29 mouse cellular contexts compared by ENCODE assay signal in genomic region chr5:129989376-129989775, GRCm38 (mm10). TPM values are rescaled to one million over a fixed set of nuclear protein-coding genes. Genes with fewer than 3 reads are reported as not detected.
DNase-seq lines count a peak whose midpoint lies in the region; ATAC-seq lines count a peak whose summit lies in the region.
"Had no signal": no experiment of that assay in that cellular context is flagged by ENCODE, and none has a peak within 500 bp of the region (broad histone marks: within the 10 kb centered on the region; RNA-seq: fewer than 3 reads in every experiment).

No protein-coding gene starts in this region.

- peak; percentile 45 for DNase-seq in kidney, adult 9 months
- DNase-seq in ovary, postnatal 36 days (ENCODE audit: low spot score): peak; percentile 28
- DNase-seq in ovary, adult 18-20 months (ENCODE audit: low spot score): no peak
- DNase-seq in liver, embryonic 13.5 days: no peak
- no peak for DNase-seq in right cerebral cortex, adult 2 months (ENCODE audit: low spot score in 2 of 2)
- DNase-seq in T-cell, adult 2 months (ENCODE audit: low spot score): no peak
- DNase-seq: B cell, adult 2 months; cerebellum, adult 11-12 months; cerebellum, postnatal 10 days; gastrocnemius, postnatal 10 days; heart, adult 11 months; kidney, postnatal 10 days; lung, postnatal 36 days; retina, postnatal 1 day; thymus, postnatal 14 days had no signal

- no peak for ATAC-seq in kidney, embryonic 16.5 days (ENCODE audit: low FRiP score, low TSS enrichment)
- no peak for ATAC-seq in liver, embryonic 13.5 days (ENCODE audit: low read depth)
- ATAC-seq: activated CD4-positive, CD25-positive, alpha-beta regulatory T cell, adult 4 months; forebrain, embryonic 15.5 days; hindbrain, embryonic 16.5 days; intestine, embryonic 15.5 days; midbrain, embryonic 13.5 days had no signal

- H3K4me1 ChIP-seq in kidney, embryonic 16.5 days (ENCODE audit: insufficient read depth, low read length): no peaks in the 10 kb centered on the region
- peaks cover 53% of the 10 kb centered on the region for H3K4me1 ChIP-seq in liver, embryonic 13.5 days (replicated peaks)
- H3K4me1 ChIP-seq: embryonic facial prominence, embryonic 10.5 days; forebrain, embryonic 15.5 days; intestine, embryonic 15.5 days; limb, embryonic 12.5 days; lung, embryonic 15.5 days; megakaryocyte, embryonic 14.5 days; midbrain, embryonic 13.5 days had no signal

- H3K27ac ChIP-seq in kidney, embryonic 16.5 days (ENCODE audit: low read length): no peak overlapping the region
- peak overlapping the region; percentile 40 for H3K27ac ChIP-seq in liver, embryonic 13.5 days
- H3K27ac ChIP-seq: embryonic facial prominence, embryonic 10.5 days; forebrain, embryonic 15.5 days; intestine, embryonic 15.5 days; layer of hippocampus, adult 2 months; limb, embryonic 12.5 days; lung, embryonic 15.5 days; midbrain, embryonic 13.5 days had no signal

- no peaks in the 10 kb centered on the region for H3K9me3 ChIP-seq in kidney, embryonic 16.5 days (ENCODE audit: low read length)
- no peaks in the 10 kb centered on the region for H3K9me3 ChIP-seq in liver, embryonic 13.5 days (replicated peaks)
- H3K9me3 ChIP-seq: embryonic facial prominence, embryonic 10.5 days; forebrain, embryonic 15.5 days; G1E; intestine, embryonic 15.5 days; limb, embryonic 12.5 days; lung, embryonic 15.5 days; megakaryocyte, embryonic 14.5 days; midbrain, embryonic 13.5 days had no signal

- peaks cover 15% of the 10 kb centered on the region for H3K36me3 ChIP-seq in kidney, embryonic 16.5 days (ENCODE audit: insufficient read depth, low read length)
- peaks cover 62% of the 10 kb centered on the region for H3K36me3 ChIP-seq in liver, embryonic 13.5 days
- H3K36me3 ChIP-seq: forebrain, embryonic 15.5 days had no signal

- H3K4me2 ChIP-seq in kidney, embryonic 16.5 days (replicated peaks; ENCODE audit: low read depth, low read length): no peak overlapping the region
- no peak overlapping the region for H3K4me2 ChIP-seq in liver, embryonic 13.5 days
- H3K4me2 ChIP-seq: forebrain, embryonic 15.5 days; heart, embryonic 11.5 days; intestine, embryonic 15.5 days; limb, embryonic 12.5 days; lung, embryonic 15.5 days; midbrain, embryonic 13.5 days had no signal

- no peak overlapping the region for H3K9ac ChIP-seq in kidney, embryonic 16.5 days (replicated peaks; ENCODE audit: low read length)
- no peak overlapping the region for H3K9ac ChIP-seq in liver, embryonic 13.5 days
- H3K9ac ChIP-seq: forebrain, embryonic 15.5 days; intestine, embryonic 15.5 days; limb, embryonic 12.5 days; lung, embryonic 15.5 days; midbrain, embryonic 13.5 days had no signal

- 55% methylated on average over 13 of the region's 13 CpGs for WGBS in kidney, embryonic 16.5 days
- 86% methylated on average over 13 of the region's 13 CpGs for WGBS in liver, embryonic 13.5 days (ENCODE audit: insufficient replicate concordance)

- H3K4me3 ChIP-seq in kidney, embryonic 16.5 days (ENCODE audit: low read length): no peak overlapping the region
- no peak overlapping the region for H3K4me3 ChIP-seq in liver, embryonic 13.5 days (replicated peaks)
- H3K4me3 ChIP-seq: embryonic facial prominence, embryonic 10.5 days; forebrain, embryonic 15.5 days; intestine, embryonic 15.5 days; layer of hippocampus, adult 2 months; limb, embryonic 12.5 days; lung, embryonic 15.5 days; megakaryocyte, embryonic 14.5 days; midbrain, embryonic 13.5 days had no signal

- H3K27me3 ChIP-seq in kidney, embryonic 16.5 days (ENCODE audit: insufficient read depth, low read length): no peaks in the 10 kb centered on the region
- no peaks in the 10 kb centered on the region for H3K27me3 ChIP-seq in liver, embryonic 13.5 days
- H3K27me3 ChIP-seq: CH12.LX; forebrain, embryonic 15.5 days; intestine, embryonic 15.5 days; limb, embryonic 12.5 days; lung, embryonic 15.5 days; megakaryocyte, embryonic 14.5 days; midbrain, embryonic 13.5 days had no signal

RNA-seq across cellular contexts. Expression of gene Gusb, which starts 13.5 kb away (rescaled TPM):
- polyA plus RNA-seq in kidney, embryonic 16.5 days (2015; fragmentation: Nextera tagmentation; extraction: Ambion mirVana): 55.0 and 59.4 TPM in 2 replicates
- 42.0 and 47.9 TPM in 2 replicates for polyA plus RNA-seq in liver, embryonic 13.5 days (2015; fragmentation: Nextera tagmentation; extraction: Ambion mirVana)

RNA-seq across cellular contexts. Expression of gene Asl, which starts 39.7 kb away (rescaled TPM):
- 59.2 and 73.9 TPM in 2 replicates for polyA plus RNA-seq in kidney, embryonic 16.5 days (2015; fragmentation: Nextera tagmentation; extraction: Ambion mirVana)
- 37.8 and 45.2 TPM in 2 replicates for polyA plus RNA-seq in liver, embryonic 13.5 days (2015; fragmentation: Nextera tagmentation; extraction: Ambion mirVana)

RNA-seq across cellular contexts. Expression of gene Crcp, which starts 39.7 kb away (rescaled TPM):
- polyA plus RNA-seq in kidney, embryonic 16.5 days (2015; fragmentation: Nextera tagmentation; extraction: Ambion mirVana): 43.7 and 46.2 TPM in 2 replicates
- polyA plus RNA-seq in liver, embryonic 13.5 days (2015; fragmentation: Nextera tagmentation; extraction: Ambion mirVana): 31.6 and 34.4 TPM in 2 replicates

RNA-seq across cellular contexts. Expression of gene Vkorc1l1, which starts 47.6 kb away (rescaled TPM):
- 20.4 and 22.3 TPM in 2 replicates for polyA plus RNA-seq in kidney, embryonic 16.5 days (2015; fragmentation: Nextera tagmentation; extraction: Ambion mirVana)
- polyA plus RNA-seq in liver, embryonic 13.5 days (2015; fragmentation: Nextera tagmentation; extraction: Ambion mirVana): 22.9 and 29.4 TPM in 2 replicates

Comparison
In these comparisons a context has a peak if more than half of its experiments do, and no peak if none do; other contexts are left out.
1. DNase-seq: peak in kidney, adult 9 months (single experiment) and ovary, postnatal 36 days (single experiment); none in ovary, adult 18-20 months (single experiment), liver, embryonic 13.5 days (single experiment), right cerebral cortex, adult 2 months (0 of 2) and T-cell, adult 2 months (single experiment).